Mouse (Mus musculus): ENCODE data around the gene Kif27.

DNA sequence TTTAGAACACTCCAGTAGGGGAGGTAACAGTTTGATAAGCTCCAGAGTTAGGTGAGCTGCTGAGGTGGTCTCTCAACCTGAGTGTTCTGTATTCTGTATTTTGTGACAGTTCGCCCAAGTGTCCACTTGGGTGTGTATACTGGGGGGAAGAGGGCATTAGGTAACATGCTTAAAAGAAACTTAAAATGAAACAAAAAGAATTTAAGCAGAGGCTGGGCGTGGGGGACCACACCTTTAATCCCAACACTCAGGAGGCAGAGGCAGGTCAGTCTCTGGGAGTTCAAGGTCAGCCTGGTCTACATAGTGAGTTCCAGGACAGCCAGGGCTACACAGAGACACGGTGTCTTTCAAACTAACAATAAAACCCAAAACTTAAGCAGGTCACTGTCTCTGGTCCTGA is 78.4 kb downstream of the Kif27 start:
- TF ChIP-seq CTCF (IDR thresholded peaks at IDR 0.05; ENCODE audit: extremely low read depth, insufficient read depth, insufficient read length, insufficient replicate concordance) (no peak), POLR2A (IDR thresholded peaks at IDR 0.05; ENCODE audit: low read depth, low read length) (no peak)
